Mouse (Mus musculus) lung, embryonic 16.5 days (tissue): ENCODE results near the gene Heca. TPM values are rescaled to one million over a fixed set of nuclear protein-coding genes. Genes with fewer than 3 reads are reported as not detected.
"Not testable (repeated sequence)": the region's sequence is repeated elsewhere in the genome, so short reads cannot be mapped to it uniquely, and the experiment has no call there.

ENCODE experiments used
- ATAC-seq: fragments of 200-750 bp; cut with Nextera tagmentation; 2 replicates; pipeline ENCODE4 v1.8.0; 2017; ENCODE audit warnings: low read depth, mild to moderate bottlenecking, moderate library complexity
- H3K27ac ChIP-seq: fragments of 300-500 bp; sonication (generic); 2 replicates; pipeline ENCODE4 v1.5.1; 2014; ENCODE audit warnings: mild to moderate bottlenecking, control low read depth, low read length
- H3K27me3 ChIP-seq: fragments of 300-500 bp; sonication (generic); 2 replicates; pipeline ENCODE4 v1.6.1; 2014; ENCODE audit warnings: low read depth, low read length, mixed read lengths; ENCODE audit not compliant: control insufficient read depth, insufficient read depth
- H3K36me3 ChIP-seq: fragments of 300-500 bp; sonication (generic); 2 replicates; pipeline ENCODE4 v1.6.1; 2014; ENCODE audit warnings: low read length; ENCODE audit not compliant: control insufficient read depth, insufficient read depth
- H3K4me1 ChIP-seq: fragments of 300-500 bp; sonication (generic); replicated peaks from 2 replicates; pipeline ENCODE4 v1.6.1; 2014; ENCODE audit warnings: low read length, mixed read lengths; ENCODE audit not compliant: control insufficient read depth, insufficient read depth
- H3K4me2 ChIP-seq: fragments of 300-500 bp; sonication (generic); 2 replicates; pipeline ENCODE4 v1.6.1; 2014; ENCODE audit warnings: low read depth, low read length, control low read depth
- H3K4me3 ChIP-seq: fragments of 300-500 bp; sonication (generic); 2 replicates; pipeline ENCODE4 v1.5.1; 2014; ENCODE audit warnings: mild to moderate bottlenecking, low read length, control low read depth
- H3K9ac ChIP-seq: fragments of 300-500 bp; sonication (generic); 2 replicates; pipeline ENCODE4 v1.6.1; 2014; ENCODE audit warnings: low read length, control low read depth
- H3K9me3 ChIP-seq: fragments of 300-500 bp; sonication (generic); 2 replicates; pipeline ENCODE4 v1.6.1; 2016; ENCODE audit warnings: low read length; ENCODE audit not compliant: control insufficient read depth
- WGBS: fragments of 180-500 bp; shearing (Covaris S2); extraction: QIAGEN DNeasy Blood & Tissue Kit; methylation state at CpG from one replicate; pipeline ENCODE4 v1.1.7; 2014; 5-methylcytosine and 5-hydroxymethylcytosine counted together
- polyA plus RNA-seq: library from polyadenylated mRNA; unstranded; fragments of >200 nt; fragmentation: Nextera tagmentation; extraction: Ambion mirVana; gene quantifications from 2 replicates; pipeline ENCODE4 v1.2.1, GENCODE M21; 2015

Heca gene
- polyA plus RNA-seq, 1 experiment from 2014 or later = 3.7 TPM

DNA sequence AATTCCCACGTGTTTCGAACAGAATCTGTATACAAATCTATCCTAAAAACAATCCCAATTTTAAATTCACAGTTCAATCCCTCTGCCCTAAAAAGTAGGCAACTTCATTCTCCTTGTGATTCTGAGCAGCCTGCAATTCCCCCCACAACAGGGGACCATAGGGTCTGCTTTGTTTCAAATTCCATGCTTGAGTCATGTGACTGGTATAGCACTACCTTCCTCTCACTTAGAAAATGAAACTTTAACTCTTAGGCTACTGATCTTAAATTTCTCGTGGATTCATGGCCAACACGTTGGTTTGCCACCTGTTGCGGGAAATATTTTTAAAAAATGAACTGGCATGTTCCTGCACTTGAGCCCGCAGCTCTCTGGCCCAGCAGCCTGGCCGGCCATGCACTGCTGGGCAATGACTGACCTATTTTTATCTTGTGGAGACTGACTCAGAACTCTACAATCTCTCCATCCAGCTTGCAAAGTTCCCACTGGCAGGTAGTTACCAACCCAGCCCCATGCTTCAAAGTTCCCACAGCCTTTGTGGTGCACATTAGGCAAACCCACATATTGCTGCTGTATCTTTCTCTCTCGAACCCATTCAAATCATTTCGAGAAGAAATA is 90.1 kb downstream of the Heca start:
- H3K4me2 ChIP-seq = no peak overlapping the region
- no peak overlapping the region for H3K4me3 ChIP-seq
- no peak overlapping the region for H3K9ac ChIP-seq
- no peak overlapping the region for H3K27ac ChIP-seq
- 80% methylated on average over 9 of the region's 9 CpGs for WGBS
- no peak for ATAC-seq
- H3K36me3 ChIP-seq = no peaks in the 10 kb centered on the region
- H3K27me3 ChIP-seq = no peaks in the 10 kb centered on the region
- H3K4me1 ChIP-seq = no peaks in the 10 kb centered on the region
- H3K9me3 ChIP-seq = no peaks in the 10 kb centered on the region

DNA sequence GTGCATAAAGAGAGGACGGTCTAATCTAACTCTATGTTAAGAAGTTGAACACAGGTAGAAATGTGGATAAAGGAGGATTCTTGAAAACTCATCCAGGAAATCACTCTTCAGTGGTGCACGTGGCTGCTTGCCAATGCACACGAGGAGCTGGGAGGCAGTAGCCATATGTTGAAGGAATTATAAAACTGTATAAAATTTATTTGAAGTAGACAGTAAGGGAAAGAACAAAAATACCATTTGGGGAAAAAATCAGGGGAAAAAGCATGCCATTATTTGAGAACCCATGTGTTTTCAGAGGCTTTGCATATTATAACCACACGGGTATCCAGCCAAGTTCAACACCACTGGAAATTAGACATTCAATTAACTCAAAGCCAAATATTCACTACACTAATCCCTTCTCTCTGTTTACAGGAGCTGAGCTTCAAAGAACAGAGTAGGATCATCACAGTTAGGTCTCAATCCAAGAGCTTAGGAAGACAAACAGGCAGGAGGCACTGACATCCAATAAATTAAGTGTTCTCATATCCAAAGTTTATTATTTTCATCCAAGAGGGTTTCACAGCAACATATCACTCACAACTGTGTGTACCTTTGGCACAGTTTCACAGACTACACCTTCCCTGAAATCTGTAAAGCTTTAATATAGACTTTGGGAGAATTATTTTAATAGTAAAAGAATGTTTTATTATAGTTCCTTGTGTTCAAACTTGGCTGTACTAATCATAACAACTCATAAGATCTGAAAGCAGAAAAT is 102.9 kb downstream of the Heca start:
- WGBS = 34% methylated on average over 4 of the region's 4 CpGs
- Histone ChIP-seq H3K27me3 (no peaks in the 10 kb centered on the region), H3K9me3 (no peaks in the 10 kb centered on the region), H3K9ac (no peak overlapping the region), H3K27ac (no peak overlapping the region), H3K36me3 (no peaks in the 10 kb centered on the region), H3K4me3 (no peak overlapping the region), H3K4me2 (no peak overlapping the region), H3K4me1 (no peaks in the 10 kb centered on the region)
- ATAC-seq = no peak

DNA sequence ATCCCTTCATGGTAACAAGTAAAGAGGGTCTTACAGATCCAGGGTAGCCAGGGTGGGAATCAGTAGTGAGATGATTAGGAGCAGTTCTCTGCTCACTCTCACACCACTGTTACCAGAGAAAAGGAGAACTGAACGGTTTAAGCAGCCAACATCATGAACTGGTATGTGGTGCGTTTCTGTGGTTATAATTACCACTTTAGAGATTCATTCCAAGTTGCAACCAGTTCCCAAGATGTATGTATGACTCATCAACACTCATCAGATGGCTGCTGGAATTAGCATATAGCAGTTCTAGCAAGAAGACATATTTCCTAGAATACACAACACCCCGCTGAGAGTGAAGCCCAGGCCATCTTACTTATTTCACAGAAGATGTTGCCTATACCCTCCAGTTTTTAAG is 105.8 kb downstream of the Heca start:
- H3K27me3 ChIP-seq = no peaks in the 10 kb centered on the region
- no peaks in the 10 kb centered on the region for H3K9me3 ChIP-seq
- no peak for ATAC-seq
- no peak overlapping the region for H3K4me2 ChIP-seq
- no peak overlapping the region for H3K4me3 ChIP-seq
- 87% methylated on average over 3 of the region's 3 CpGs for WGBS
- no peak overlapping the region for H3K9ac ChIP-seq
- H3K27ac ChIP-seq = no peak overlapping the region
- no peaks in the 10 kb centered on the region for H3K4me1 ChIP-seq
- no peaks in the 10 kb centered on the region for H3K36me3 ChIP-seq

DNA sequence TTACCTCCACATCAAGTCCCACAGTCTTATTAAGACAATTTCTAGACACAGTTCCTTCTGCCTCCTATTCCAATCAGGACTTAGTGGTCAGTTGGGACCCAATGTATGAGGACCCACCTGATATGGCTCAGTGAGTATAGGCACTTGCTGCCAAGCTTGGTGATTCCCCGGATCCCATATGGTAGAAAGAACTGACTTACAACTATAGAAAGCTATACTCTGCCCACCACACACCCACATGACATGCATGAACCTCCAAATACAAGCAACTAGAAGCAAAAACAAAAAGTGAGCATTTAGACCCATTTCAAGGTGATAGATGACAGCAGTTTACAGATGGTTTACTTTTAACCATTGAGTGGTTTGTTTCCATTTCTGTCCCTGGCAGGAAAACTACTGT is 111.6 kb downstream of the Heca start:
- no peaks in the 10 kb centered on the region for H3K4me1 ChIP-seq
- no peak for ATAC-seq
- H3K27me3 ChIP-seq = no peaks in the 10 kb centered on the region
- no peaks in the 10 kb centered on the region for H3K9me3 ChIP-seq
- H3K4me2 ChIP-seq = no peak overlapping the region
- H3K9ac ChIP-seq = no peak overlapping the region
- no peaks in the 10 kb centered on the region for H3K36me3 ChIP-seq
- no peak overlapping the region for H3K4me3 ChIP-seq
- H3K27ac ChIP-seq = no peak overlapping the region
- WGBS = 100% methylated on average over 1 of the region's 1 CpGs

DNA sequence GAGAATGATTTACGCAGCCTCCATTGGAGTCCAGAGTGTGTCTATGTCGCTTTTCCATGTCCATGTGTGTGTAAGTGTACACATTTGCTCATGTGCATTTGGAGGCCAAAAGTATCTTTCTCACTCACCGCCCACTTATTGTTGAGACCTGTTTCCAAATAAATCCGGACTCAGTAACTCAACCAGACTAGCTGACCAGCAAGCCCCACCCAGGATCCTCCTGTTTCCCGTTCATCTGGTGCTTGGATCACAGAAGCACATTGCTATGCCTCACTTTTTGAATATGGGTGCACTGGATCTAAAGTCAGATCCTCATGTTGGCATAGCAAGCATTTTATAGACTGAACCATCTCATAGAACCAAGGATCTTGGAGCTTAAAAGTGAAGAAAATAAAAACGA is 112.8 kb downstream of the Heca start:
- Histone ChIP-seq H3K4me1 (no peaks in the 10 kb centered on the region), H3K4me2 (no peak overlapping the region), H3K9ac (no peak overlapping the region), H3K9me3 (no peaks in the 10 kb centered on the region), H3K36me3 (no peaks in the 10 kb centered on the region), H3K4me3 (no peak overlapping the region), H3K27me3 (no peaks in the 10 kb centered on the region), H3K27ac (no peak overlapping the region)
- 73% methylated on average over 6 of the region's 6 CpGs for WGBS
- ATAC-seq = no peak

DNA sequence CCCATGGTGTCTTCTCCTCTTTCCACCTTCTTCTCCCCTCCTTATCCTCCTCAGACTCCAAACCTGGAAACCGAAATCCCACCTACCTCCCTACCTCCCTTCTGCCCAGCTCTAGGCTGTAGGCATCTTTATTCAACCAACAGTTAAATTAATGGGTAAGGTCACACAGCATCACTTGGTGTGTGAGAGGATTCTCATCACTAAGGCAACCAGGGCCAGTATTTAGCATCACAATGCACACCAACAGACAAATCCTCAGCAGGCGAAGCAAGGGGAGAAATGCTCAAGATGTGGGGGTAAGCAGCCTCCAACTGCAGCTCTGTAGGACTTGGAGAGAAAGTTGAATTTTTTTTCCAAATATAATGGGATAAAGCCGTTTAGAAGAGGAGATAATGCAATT is 116.8 kb downstream of the Heca start:
- Histone ChIP-seq H3K9me3 (no peaks in the 10 kb centered on the region), H3K9ac (no peak overlapping the region), H3K4me1 (0 out of 2 replicates have a peak, but pooled peaks cover 3% of the 10 kb centered on the region), H3K27ac (no peak overlapping the region), H3K36me3 (no peaks in the 10 kb centered on the region), H3K27me3 (no peaks in the 10 kb centered on the region), H3K4me2 (no peak overlapping the region), H3K4me3 (no peak overlapping the region)
- ATAC-seq = no peak
- 64% methylated on average over 3 of the region's 3 CpGs for WGBS

DNA sequence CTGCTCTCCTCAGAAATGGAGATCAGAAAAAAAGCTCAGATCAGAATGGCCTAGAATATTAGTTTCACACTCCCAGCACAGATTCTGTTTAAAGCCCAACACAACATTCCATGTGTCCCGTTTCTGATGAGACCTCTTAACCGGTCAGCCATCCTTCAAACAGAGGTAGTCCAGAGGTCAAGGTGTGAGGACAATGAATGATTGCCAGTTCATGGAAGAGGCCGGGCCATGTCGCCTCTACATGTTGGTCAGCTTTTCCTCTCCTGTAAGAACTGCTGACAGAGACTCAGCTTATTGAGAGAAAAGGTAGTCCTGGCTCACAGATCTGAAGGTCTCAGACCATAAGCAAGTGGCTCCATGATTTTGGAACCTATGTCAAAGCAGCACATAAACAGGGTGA is 118.7 kb downstream of the Heca start:
- no peak overlapping the region for H3K9ac ChIP-seq
- 57% methylated on average over 4 of the region's 4 CpGs for WGBS
- 0 out of 2 replicates have a peak, but pooled peaks cover 3% of the 10 kb centered on the region for H3K4me1 ChIP-seq
- no peak overlapping the region for H3K27ac ChIP-seq
- no peak for ATAC-seq
- no peak overlapping the region for H3K4me3 ChIP-seq
- H3K4me2 ChIP-seq = no peak overlapping the region
- no peaks in the 10 kb centered on the region for H3K36me3 ChIP-seq
- H3K27me3 ChIP-seq = no peaks in the 10 kb centered on the region
- H3K9me3 ChIP-seq = no peaks in the 10 kb centered on the region

DNA sequence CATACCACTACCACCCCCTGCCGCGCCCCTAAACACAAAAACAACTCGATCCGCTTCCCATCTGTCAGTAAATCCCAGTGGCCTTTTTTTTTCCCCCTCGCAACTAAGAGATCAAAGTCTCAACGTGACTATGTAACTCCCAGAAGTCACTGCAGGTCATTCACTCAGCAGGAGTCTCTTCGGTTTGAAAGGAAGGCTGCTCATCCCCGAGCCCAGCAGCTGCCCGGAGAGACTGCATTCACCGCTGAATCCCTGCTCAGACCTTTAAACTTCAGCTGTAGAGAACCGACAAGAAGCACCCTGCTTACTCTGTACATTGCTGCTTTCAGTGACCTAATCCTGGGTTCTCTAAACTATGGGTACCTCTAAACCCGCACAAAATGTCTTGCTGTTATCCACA is 120.5 kb downstream of the Heca start:
- H3K9ac ChIP-seq = peak overlapping the region; percentile 46; the same call in 1 of the 2 replicates
- H3K4me2 ChIP-seq = peak overlapping the region; percentile 40
- 7% methylated on average over 12 of the region's 12 CpGs for WGBS
- no peaks in the 10 kb centered on the region for H3K36me3 ChIP-seq
- no peaks in the 10 kb centered on the region for H3K27me3 ChIP-seq
- 0 out of 2 replicates have a peak, but pooled peaks cover 3% of the 10 kb centered on the region for H3K4me1 ChIP-seq
- no peak overlapping the region for H3K27ac ChIP-seq
- peak overlapping the region; percentile 12 for H3K4me3 ChIP-seq
- no peak for ATAC-seq
- no peaks in the 10 kb centered on the region for H3K9me3 ChIP-seq

DNA sequence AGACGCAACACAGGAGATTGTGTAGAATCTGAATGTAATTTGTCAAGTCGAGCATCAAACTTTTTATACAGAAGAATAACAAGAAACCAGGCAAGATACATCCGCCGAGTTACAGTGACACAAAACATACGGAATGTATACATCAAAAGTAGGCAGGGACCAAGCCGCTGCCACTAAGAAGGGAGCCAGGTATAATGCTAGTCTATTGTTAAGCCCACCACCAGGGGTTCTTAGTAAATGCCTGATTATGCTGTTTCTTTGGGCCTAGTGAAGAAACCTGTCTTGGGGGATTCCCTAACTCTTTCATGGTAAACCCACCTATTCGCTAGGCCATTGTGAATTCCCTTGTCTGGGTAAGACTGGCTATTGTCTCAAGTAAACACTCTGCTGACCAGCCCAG is 127.4 kb downstream of the Heca start:
- not testable (repeated sequence) for H3K9ac ChIP-seq, H3K4me3 ChIP-seq, H3K27ac ChIP-seq, H3K27me3 ChIP-seq, H3K36me3 ChIP-seq, ATAC-seq, H3K9me3 ChIP-seq, H3K4me2 ChIP-seq, H3K4me1 ChIP-seq
- 92% methylated on average over 7 of the region's 7 CpGs for WGBS
